Mouse (Mus musculus): ENCODE results near the gene Hist2h3c1. TPM values are rescaled to one million over a fixed set of nuclear protein-coding genes. Genes with fewer than 3 reads are reported as not detected.
"Not testable (repeated sequence)": the region's sequence is repeated elsewhere in the genome, so short reads cannot be mapped to it uniquely, and the experiment has no call there.

Hist2h3c1 gene
- 1.5 TPM in 1 of 2 replicates, not detected in the other for polyA plus RNA-seq (2015; fragmentation: Nextera tagmentation; extraction: Ambion mirVana)

DNA sequence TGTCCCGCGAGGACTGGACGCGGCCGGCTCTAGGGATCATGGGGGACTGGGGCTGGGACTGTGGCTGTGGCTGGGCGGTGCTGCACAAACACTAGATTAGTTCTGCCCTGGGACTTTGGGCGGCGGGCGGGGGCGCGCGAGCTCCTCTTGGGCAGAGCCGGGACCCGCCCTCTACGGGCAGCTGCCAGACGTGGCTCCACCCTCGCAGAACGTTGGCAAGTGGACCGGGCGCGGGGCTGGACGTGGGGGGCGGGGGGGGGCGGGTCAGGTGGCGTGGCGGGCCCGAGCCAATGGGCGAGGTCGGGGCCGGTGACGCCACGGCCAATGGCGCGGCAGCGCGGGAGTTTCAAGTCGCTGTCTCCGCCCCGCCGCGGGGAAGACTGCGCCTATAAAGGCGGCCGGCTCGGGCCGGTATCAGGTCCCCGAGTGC, at the start of gene Hist2h3c1:
TSS of gene Hist2h3c1 (plus strand) at position 259 of the 430 bp plus-strand sequence.
- H3K36me3 ChIP-seq, H3K27me3 ChIP-seq, H3K9me3 ChIP-seq: not testable (repeated sequence)
- H3K9ac ChIP-seq, result peak within 1 kb of the TSS; percentile 69
- peak within 1 kb of the TSS; percentile 81 for H3K27ac ChIP-seq
- ATAC-seq (ENCODE audit: insufficient number of reproducible peaks, insufficient read depth, low FRiP score, low TSS enrichment, low read depth), result peak; percentile 94
- peaks cover 44% of the 10 kb centered on the region for H3K4me1 ChIP-seq
- 0% methylated on average over 13 of the region's 47 CpGs for WGBS
- peak within 1 kb of the TSS; percentile 43 for H3K4me3 ChIP-seq
- H3K4me2 ChIP-seq, result peak within 1 kb of the TSS; percentile 60

DNA sequence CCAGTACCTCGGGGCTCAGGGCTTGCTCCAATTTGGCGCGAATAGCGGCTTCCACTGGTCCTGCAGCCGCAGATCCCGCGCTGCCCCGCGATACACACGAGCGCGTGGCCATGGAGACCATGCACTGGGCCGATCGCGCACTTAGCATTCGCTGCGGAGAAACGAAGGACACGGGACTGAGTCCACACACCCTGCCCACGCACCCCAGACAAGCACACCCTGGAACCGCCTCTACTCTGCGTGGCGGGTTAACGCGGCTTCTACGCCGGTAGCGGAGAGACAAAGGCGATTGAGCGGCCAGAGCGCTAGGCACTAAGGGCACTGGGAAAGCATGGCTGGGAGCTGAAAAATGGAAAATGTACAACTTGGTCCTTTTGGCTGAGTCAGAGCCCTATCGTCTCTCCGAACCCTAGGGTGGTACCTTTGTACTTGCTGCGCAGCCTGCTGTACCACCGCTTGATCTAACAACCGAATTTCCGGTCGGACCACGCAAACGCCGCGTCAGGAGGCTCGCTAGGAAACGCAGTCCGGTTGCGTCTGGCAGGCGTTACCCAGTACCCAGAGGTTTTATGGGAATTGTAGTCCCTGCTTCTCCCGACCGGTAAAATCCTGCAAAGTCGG, 49.2 kb upstream of the Hist2h3c1 start:
- WGBS, result under 1% methylated on average over 50 of the region's 50 CpGs
- Histone ChIP-seq H3K36me3 (peaks cover 9% of the 10 kb centered on the region; the same call in 1 of the 2 replicates), H3K27me3 (no peaks in the 10 kb centered on the region), H3K4me3 (peak overlapping the region; percentile 63), H3K27ac (peak overlapping the region; percentile 96), H3K4me2 (peak overlapping the region; percentile 96), H3K4me1 (peaks cover 19% of the 10 kb centered on the region), H3K9ac (peak overlapping the region; percentile 88), H3K9me3 (no peaks in the 10 kb centered on the region)
- peak; percentile 89 for ATAC-seq (ENCODE audit: insufficient number of reproducible peaks, insufficient read depth, low FRiP score, low TSS enrichment, low read depth)

DNA sequence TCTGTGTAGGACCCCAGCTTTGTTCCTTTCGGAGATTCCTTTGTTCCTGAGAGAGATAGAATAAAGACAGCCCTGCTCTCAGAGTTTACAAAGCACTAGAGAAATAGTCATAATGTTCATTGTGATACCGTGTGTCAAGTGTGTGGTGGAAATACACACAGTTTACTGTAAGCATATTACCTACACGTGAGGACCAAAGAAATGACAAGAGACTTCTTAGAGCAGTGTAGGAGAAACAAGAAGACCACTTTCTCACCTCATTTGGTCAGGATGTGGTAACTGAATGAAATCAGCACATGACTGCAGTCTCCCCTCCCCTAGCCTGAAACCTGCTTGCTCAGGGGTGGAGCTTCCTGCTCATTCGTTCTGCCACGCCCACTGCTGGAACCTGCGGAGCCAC, 48.3 kb upstream of the Hist2h3c1 start:
- no peaks in the 10 kb centered on the region for H3K9me3 ChIP-seq
- H3K4me1 ChIP-seq, result peaks cover 16% of the 10 kb centered on the region
- WGBS, result 3% methylated on average over 6 of the region's 6 CpGs
- 0 out of 2 replicates have a peak overlapping the region, but pooled peaks have one; percentile 57 for H3K27ac ChIP-seq
- peak overlapping the region; percentile 59; the same call in 1 of the 2 replicates for H3K9ac ChIP-seq
- H3K27me3 ChIP-seq, result no peaks in the 10 kb centered on the region
- peak overlapping the region; percentile 96 for H3K4me2 ChIP-seq
- peaks cover 9% of the 10 kb centered on the region; the same call in 1 of the 2 replicates for H3K36me3 ChIP-seq
- H3K4me3 ChIP-seq, result peak overlapping the region; percentile 63
- ATAC-seq (ENCODE audit: insufficient number of reproducible peaks, insufficient read depth, low FRiP score, low TSS enrichment, low read depth), result no peak

DNA sequence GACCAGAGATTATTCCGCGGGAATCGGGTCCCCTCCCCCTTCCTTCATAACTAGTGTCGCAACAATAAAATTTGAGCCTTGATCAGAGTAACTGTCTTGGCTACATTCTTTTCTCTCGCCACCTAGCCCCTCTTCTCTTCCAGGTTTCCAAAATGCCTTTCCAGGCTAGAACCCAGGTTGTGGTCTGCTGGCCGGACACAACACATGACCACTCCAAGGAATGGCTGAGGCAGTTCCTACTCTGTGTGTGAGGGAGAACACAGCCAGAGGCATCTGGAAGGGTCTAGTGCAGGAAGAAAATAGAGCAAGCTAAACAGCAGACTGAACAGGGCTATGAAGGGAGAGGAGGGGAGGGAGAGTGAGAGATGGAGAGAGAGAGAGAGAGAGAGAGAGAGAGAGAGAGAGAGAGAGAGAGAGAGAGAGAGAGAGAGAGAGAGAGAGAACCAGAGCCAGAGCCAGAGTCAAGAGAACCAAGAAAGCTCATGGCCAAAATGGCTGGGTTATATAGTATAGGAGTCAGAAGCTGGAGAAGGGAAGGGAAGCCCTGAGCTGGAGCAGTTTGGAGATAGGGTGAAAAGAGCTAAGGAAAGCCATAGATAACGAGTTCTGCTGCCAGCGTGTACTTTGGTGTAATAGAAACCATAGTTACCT, 47.8 kb upstream of the Hist2h3c1 start:
- not testable (repeated sequence) for H3K4me3 ChIP-seq; H3K36me3 ChIP-seq; ATAC-seq (ENCODE audit: insufficient number of reproducible peaks, insufficient read depth, low FRiP score, low TSS enrichment, low read depth); H3K9me3 ChIP-seq; H3K27ac ChIP-seq; H3K9ac ChIP-seq; H3K27me3 ChIP-seq
- peak overlapping the region; percentile 96 for H3K4me2 ChIP-seq
- WGBS, result 20% methylated on average over 8 of the region's 8 CpGs
- peaks cover 16% of the 10 kb centered on the region for H3K4me1 ChIP-seq

DNA sequence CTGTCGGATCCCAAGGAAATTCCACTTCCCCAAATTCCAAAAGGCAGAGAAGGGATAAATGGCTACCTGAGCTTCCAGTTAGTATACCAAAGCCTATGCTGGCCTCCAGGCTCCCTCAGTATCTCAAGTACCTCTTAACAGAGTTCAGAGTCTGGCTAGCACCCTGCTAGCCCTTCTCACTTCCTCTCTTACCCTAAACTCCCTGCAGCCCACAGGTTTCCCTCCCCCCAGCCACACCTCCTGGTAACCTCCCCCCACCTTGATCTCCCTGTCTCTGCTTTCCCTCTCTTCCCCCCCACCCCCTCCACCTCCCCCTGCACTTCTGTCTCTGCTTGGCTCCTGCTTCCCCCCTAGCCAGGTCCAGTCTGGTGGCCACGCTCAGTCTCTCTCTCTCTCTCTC, 46.8 kb upstream of the Hist2h3c1 start:
- no peak overlapping the region for H3K4me2 ChIP-seq
- ATAC-seq (ENCODE audit: insufficient number of reproducible peaks, insufficient read depth, low FRiP score, low TSS enrichment, low read depth), result no peak
- no peaks in the 10 kb centered on the region for H3K9me3 ChIP-seq
- H3K9ac ChIP-seq, result no peak overlapping the region
- H3K27ac ChIP-seq, result no peak overlapping the region
- WGBS, result 60% methylated on average over 2 of the region's 2 CpGs
- peaks cover 6% of the 10 kb centered on the region; the same call in 1 of the 2 replicates for H3K36me3 ChIP-seq
- H3K4me1 ChIP-seq, result peaks cover 16% of the 10 kb centered on the region
- H3K4me3 ChIP-seq, result no peak overlapping the region
- no peaks in the 10 kb centered on the region for H3K27me3 ChIP-seq

DNA sequence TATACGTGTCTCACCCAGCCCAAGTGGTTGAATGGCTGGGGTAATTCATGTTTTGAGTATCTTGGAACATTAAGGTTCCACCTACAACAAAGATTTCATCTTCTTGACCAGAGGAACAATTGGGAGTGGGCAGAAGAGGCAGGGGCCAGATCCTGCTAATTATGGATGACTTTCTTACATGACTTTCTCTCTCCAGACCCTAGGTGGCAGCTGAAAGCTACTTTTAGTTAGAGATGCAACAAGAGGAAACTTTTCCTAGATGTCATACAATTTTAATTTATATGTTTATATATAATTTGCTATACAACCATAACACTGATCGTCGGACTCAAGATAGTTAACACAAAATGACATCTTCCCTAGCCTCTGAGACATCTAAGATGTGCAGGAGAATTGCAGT, 38.7 kb upstream of the Hist2h3c1 start:
- Histone ChIP-seq H3K9me3 (no peaks in the 10 kb centered on the region), H3K36me3 (no peaks in the 10 kb centered on the region), H3K27ac (no peak overlapping the region), H3K4me2 (no peak overlapping the region), H3K4me1 (no peaks in the 10 kb centered on the region), H3K4me3 (no peak overlapping the region), H3K27me3 (no peaks in the 10 kb centered on the region), H3K9ac (no peak overlapping the region)
- no peak for ATAC-seq (ENCODE audit: insufficient number of reproducible peaks, insufficient read depth, low FRiP score, low TSS enrichment, low read depth)
- 83% methylated on average over 3 of the region's 3 CpGs for WGBS

DNA sequence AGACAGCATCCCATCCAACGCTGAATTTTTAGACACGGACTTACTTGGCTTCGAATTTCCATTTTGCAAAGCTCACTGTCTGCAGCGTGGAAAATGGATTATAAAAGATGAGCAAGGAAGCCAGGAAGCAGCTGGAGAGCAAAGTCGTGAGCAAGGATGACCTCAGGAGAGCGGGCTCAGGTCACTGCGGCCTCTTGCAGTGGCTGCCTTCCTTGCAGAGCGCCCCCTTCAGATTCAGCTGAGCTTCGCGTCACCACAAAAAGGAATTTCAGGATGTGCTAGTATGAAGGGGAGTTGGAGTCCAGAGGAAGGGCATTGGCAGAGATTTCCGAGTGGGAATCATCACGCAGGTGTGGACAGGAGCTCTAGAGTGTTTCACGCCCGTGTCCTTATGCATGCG, 37.2 kb upstream of the Hist2h3c1 start:
- no peak overlapping the region for H3K4me3 ChIP-seq
- ATAC-seq (ENCODE audit: insufficient number of reproducible peaks, insufficient read depth, low FRiP score, low TSS enrichment, low read depth), result no peak
- H3K27ac ChIP-seq, result no peak overlapping the region
- 19% methylated on average over 15 of the region's 15 CpGs for WGBS
- H3K4me2 ChIP-seq, result no peak overlapping the region
- no peaks in the 10 kb centered on the region for H3K27me3 ChIP-seq
- no peaks in the 10 kb centered on the region for H3K9me3 ChIP-seq
- H3K9ac ChIP-seq, result 0 out of 2 replicates have a peak overlapping the region, but pooled peaks have one; percentile 27
- H3K4me1 ChIP-seq, result no peaks in the 10 kb centered on the region
- no peaks in the 10 kb centered on the region for H3K36me3 ChIP-seq

DNA sequence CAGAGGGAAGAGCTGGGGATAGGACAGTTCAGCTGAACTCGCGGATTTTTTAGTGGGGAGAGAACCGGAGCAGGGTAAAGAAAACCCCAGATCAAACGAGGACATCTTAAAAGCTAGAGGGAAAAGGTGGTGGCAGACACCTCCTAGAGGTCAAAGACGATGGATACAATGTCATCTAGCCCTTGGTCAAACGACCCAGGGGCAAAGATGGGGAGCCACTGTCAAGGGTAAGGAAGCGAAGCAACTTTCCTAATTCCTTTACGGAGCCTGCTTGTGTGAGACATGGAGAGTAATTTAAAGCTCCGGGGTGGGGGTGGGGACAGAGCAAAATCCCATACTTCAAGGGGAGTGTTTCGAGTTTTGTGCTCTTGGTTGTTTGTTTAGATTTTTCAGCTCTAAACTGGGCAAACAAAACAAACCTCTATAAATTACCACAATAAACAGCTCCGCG, 27.3 kb upstream of the Hist2h3c1 start:
- no peak for ATAC-seq (ENCODE audit: insufficient number of reproducible peaks, insufficient read depth, low FRiP score, low TSS enrichment, low read depth)
- whole genome bisulfite sequencing, result 0% methylated on average over 12 of the region's 12 CpGs

DNA sequence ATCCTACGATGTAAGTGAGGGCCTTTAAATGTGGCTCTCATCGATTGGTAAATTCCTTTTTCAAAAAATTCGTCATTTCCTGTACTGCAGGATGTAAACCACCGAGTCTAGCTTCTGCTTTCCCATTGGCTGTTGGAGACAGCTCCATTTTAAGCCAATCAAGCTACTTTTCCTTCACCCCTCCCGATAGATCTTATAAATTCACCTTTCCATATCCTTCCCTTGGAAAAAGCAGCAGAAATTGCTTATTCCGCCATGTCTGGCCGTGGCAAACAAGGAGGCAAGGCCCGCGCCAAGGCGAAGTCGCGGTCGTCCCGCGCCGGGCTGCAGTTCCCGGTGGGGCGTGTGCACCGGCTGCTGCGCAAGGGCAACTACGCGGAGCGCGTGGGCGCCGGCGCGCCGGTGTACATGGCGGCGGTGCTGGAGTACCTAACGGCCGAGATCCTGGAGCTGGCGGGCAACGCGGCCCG, 26.8 kb upstream of the Hist2h3c1 start, which contains the start of the genes Bola1 and Hist2h2ab:
TSS of gene Bola1 (minus strand) at position 49 of the 470 bp plus-strand sequence.
TSS of gene Hist2h2ab (plus strand) at position 205 of the 470 bp plus-strand sequence.
- Histone ChIP-seq H3K9me3 (no peaks in the 10 kb centered on the region), H3K36me3 (no peaks in the 10 kb centered on the region), H3K9ac (peak within 1 kb of the TSS; percentile 91), H3K4me1 (peaks cover 31% of the 10 kb centered on the region), H3K27ac (peak within 1 kb of the TSS; percentile 99), H3K27me3 (no peaks in the 10 kb centered on the region), H3K4me3 (peak within 1 kb of the TSS; percentile 62), H3K4me2 (peak within 1 kb of the TSS; percentile 86)
- under 1% methylated on average over 37 of the region's 37 CpGs for WGBS
- peak; percentile 85 for ATAC-seq (ENCODE audit: insufficient number of reproducible peaks, insufficient read depth, low FRiP score, low TSS enrichment, low read depth)

More for the DNA sequence above, 27.3 kb upstream of the Hist2h3c1 start:
- Histone ChIP-seq H3K4me1 (peaks cover 31% of the 10 kb centered on the region), H3K27ac (peak overlapping the region; percentile 99), H3K36me3 (no peaks in the 10 kb centered on the region), H3K9ac (peak overlapping the region; percentile 91), H3K27me3 (no peaks in the 10 kb centered on the region), H3K4me3 (peak overlapping the region; percentile 62), H3K9me3 (no peaks in the 10 kb centered on the region), H3K4me2 (peak overlapping the region; percentile 86)

DNA sequence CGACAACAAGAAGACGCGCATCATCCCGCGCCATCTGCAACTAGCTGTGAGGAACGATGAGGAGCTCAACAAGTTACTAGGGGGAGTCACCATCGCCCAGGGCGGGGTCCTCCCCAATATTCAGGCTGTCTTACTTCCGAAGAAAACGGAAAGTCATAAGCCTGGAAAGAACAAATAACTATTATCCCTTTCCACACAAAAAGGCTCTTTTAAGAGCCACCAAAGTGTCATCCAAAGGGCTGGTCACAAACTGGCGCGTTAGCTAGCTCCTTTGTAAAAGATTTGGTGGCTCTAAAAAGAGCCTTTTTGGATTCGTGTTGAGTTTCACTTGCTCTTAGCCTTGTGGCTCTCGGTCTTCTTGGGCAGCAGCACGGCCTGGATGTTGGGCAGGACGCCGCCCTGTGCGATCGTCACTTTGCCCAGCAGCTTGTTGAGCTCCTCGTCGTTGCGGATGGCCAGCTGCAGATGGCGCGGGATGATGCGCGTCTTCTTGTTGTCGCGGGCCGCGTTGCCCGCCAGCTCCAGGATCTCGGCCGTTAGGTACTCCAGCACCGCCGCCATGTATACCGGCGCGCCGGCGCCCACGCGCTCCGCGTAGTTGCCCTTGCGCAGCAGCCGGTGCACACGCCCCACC, 26.2 kb upstream of the Hist2h3c1 start:
- H3K9ac ChIP-seq, result peak overlapping the region; percentile 91
- WGBS, result under 1% methylated on average over 39 of the region's 47 CpGs
- not testable (repeated sequence) for H3K27me3 ChIP-seq, H3K9me3 ChIP-seq, H3K36me3 ChIP-seq
- peak overlapping the region; percentile 86 for H3K4me2 ChIP-seq
- peak; percentile 7; the same call in 1 of the 2 replicates for ATAC-seq (ENCODE audit: insufficient number of reproducible peaks, insufficient read depth, low FRiP score, low TSS enrichment, low read depth)
- H3K27ac ChIP-seq, result peak overlapping the region; percentile 99
- peak overlapping the region; percentile 62 for H3K4me3 ChIP-seq
- peaks cover 32% of the 10 kb centered on the region for H3K4me1 ChIP-seq
